Mouse (Mus musculus) hindbrain, postnatal 0 days (tissue): Measurements from ENCODE around the gene Tmem203. TPM values are rescaled to one million over a fixed set of nuclear protein-coding genes. Genes with fewer than 3 reads are reported as not detected.

Source experiments
- ATAC-seq: fragments of 200-750 bp; cut with Nextera tagmentation; 2 replicates; pipeline ENCODE4 v1.8.0; 2017; ENCODE audit warnings: mild to moderate bottlenecking, moderate TSS enrichment, moderate library complexity
- DNase-seq: peaks from one replicate; pipeline ENCODE4 v3.0.0-alpha.2; 2015; ENCODE audit warnings: low spot score
- H3K27ac ChIP-seq: fragments of 300-500 bp; sonication (generic); 2 replicates; pipeline ENCODE4 v1.5.1; 2014; ENCODE audit warnings: mild to moderate bottlenecking
- H3K27me3 ChIP-seq: fragments of 300-500 bp; sonication (generic); 2 replicates; pipeline ENCODE4 v1.6.1; 2014; ENCODE audit warnings: low read length, mixed read lengths; ENCODE audit not compliant: insufficient read depth
- H3K36me3 ChIP-seq: fragments of 300-500 bp; sonication (generic); 2 replicates; pipeline ENCODE4 v1.6.1; 2014; ENCODE audit warnings: low read length, mixed read lengths; ENCODE audit not compliant: insufficient read depth
- H3K4me1 ChIP-seq: fragments of 300-500 bp; sonication (generic); 2 replicates; pipeline ENCODE4 v1.6.1; 2014; ENCODE audit warnings: antibody characterized with exemption, low read length, mixed read lengths; ENCODE audit not compliant: insufficient read depth
- H3K4me2 ChIP-seq: fragments of 300-500 bp; sonication (generic); 2 replicates; pipeline ENCODE4 v1.6.1; 2014; ENCODE audit warnings: low read depth, mild to moderate bottlenecking, low read length, moderate library complexity, mixed read lengths
- H3K4me3 ChIP-seq: fragments of 300-500 bp; sonication (generic); 2 replicates; pipeline ENCODE4 v1.5.1; 2014; ENCODE audit warnings: low read length
- H3K9ac ChIP-seq: fragments of 300-500 bp; sonication (generic); replicated peaks from 2 replicates; pipeline ENCODE4 v1.6.1; 2014; ENCODE audit warnings: mild to moderate bottlenecking, low read length, moderate library complexity, mixed read lengths
- H3K9me3 ChIP-seq: fragments of 300-500 bp; sonication (generic); 2 replicates; pipeline ENCODE4 v1.6.1; 2016; ENCODE audit warnings: low read length, mixed read lengths
- CTCF ChIP-seq: IDR thresholded peaks from 2 replicates; pipeline ENCODE4 v1.5.1; 2016; ENCODE audit warnings: antibody characterized with exemption, control low read depth, low read depth
- WGBS: fragments of 180-500 bp; shearing (Covaris S2); extraction: QIAGEN DNeasy Blood & Tissue Kit; methylation state at CpG from one replicate; pipeline ENCODE4 v1.1.7; 2014; 5-methylcytosine and 5-hydroxymethylcytosine counted together
- polyA plus RNA-seq: library from polyadenylated mRNA; unstranded; fragments of >200 nt; fragmentation: Nextera tagmentation; extraction: Ambion mirVana; gene quantifications from 2 replicates; pipeline ENCODE4 v1.2.1, GENCODE M21; 2015
- total RNA-seq: library from RNA; depleted of rRNA; stranded (reverse); fragments of >200 nt; gene quantifications from 2 replicates; pipeline ENCODE4 v1.2.3, GENCODE M21; 2014

Gene Tmem203
- total and polyA plus RNA-seq, 2 experiments from 2014 or later = 26.7 to 56.2 TPM

GRCm38 (mm10) chr2:25231038-25231437, 24.2 kb upstream of the Tmem203 start:
- Histone ChIP-seq H3K27me3 (no peaks in the 10 kb centered on the region), H3K9ac (no peak overlapping the region), H3K9me3 (no peaks in the 10 kb centered on the region), H3K27ac (no peak overlapping the region), H3K36me3 (no peaks in the 10 kb centered on the region), H3K4me3 (no peak overlapping the region), H3K4me2 (no peak overlapping the region), H3K4me1 (peaks cover 7% of the 10 kb centered on the region; the same call in 1 of the 2 replicates)
- 60% methylated on average over 12 of the region's 12 CpGs for whole genome bisulfite sequencing
- no peak for TF ChIP-seq CTCF
- no peak for DNase-seq
- ATAC-seq = no peak

- Histone ChIP-seq H3K9me3 (no peaks in the 10 kb centered on the region), H3K4me2 (no peak overlapping the region), H3K9ac (no peak overlapping the region), H3K36me3 (no peaks in the 10 kb centered on the region), H3K27ac (no peak overlapping the region), H3K4me1 (peaks cover 4% of the 10 kb centered on the region; the same call in 1 of the 2 replicates), H3K27me3 (no peaks in the 10 kb centered on the region), H3K4me3 (no peak overlapping the region)
- DNase-seq (no peak), ATAC-seq (no peak)
- 86% methylated on average over 4 of the region's 4 CpGs for whole genome bisulfite sequencing
- no peak for TF ChIP-seq CTCF
Observed at GRCm38 (mm10) chr2:25233421-25233820, 21.8 kb upstream of the Tmem203 start.

- Histone ChIP-seq H3K9ac (no peak within 1 kb of the TSS), H3K4me3 (no peak within 1 kb of the TSS), H3K36me3 (no peaks in the 10 kb centered on the region), H3K4me1 (no peaks in the 10 kb centered on the region), H3K27ac (no peak within 1 kb of the TSS), H3K4me2 (no peak within 1 kb of the TSS), H3K9me3 (no peaks in the 10 kb centered on the region), H3K27me3 (no peaks in the 10 kb centered on the region)
- TF ChIP-seq CTCF = no peak
- ATAC-seq (no peak), DNase-seq (no peak)
- 93% methylated on average over 3 of the region's 3 CpGs for WGBS
Observed at GRCm38 (mm10) chr2:25234050-25234449, 21.2 kb upstream of the Tmem203 start, which contains the start of gene Slc34a3. Gene Slc34a3, minus strand, starts transcription at chr2:25234364.

- Histone ChIP-seq H3K27me3 (no peaks in the 10 kb centered on the region), H3K4me3 (no peak overlapping the region), H3K9me3 (no peaks in the 10 kb centered on the region), H3K36me3 (no peaks in the 10 kb centered on the region), H3K9ac (no peak overlapping the region), H3K4me2 (no peak overlapping the region), H3K27ac (no peak overlapping the region), H3K4me1 (no peaks in the 10 kb centered on the region)
- no peak for TF ChIP-seq CTCF
- WGBS = 84% methylated on average over 5 of the region's 5 CpGs
- DNase-seq (no peak), ATAC-seq (no peak)
Observed at GRCm38 (mm10) chr2:25234551-25235220, 20.6 kb upstream of the Tmem203 start.

- no peak within 1 kb of the TSS for H3K9ac ChIP-seq
- WGBS = 36% methylated on average over 8 of the region's 8 CpGs
- H3K4me2 ChIP-seq = no peak within 1 kb of the TSS
- H3K27me3 ChIP-seq = no peaks in the 10 kb centered on the region
- ATAC-seq = no peak
- no peaks in the 10 kb centered on the region for H3K9me3 ChIP-seq
- DNase-seq = no peak
- no peak within 1 kb of the TSS for H3K4me3 ChIP-seq
- no peak for TF ChIP-seq CTCF
- peaks cover 7% of the 10 kb centered on the region for H3K4me1 ChIP-seq
- no peak within 1 kb of the TSS for H3K27ac ChIP-seq
- H3K36me3 ChIP-seq = no peaks in the 10 kb centered on the region
Observed at GRCm38 (mm10) chr2:25236614-25237013, 18.6 kb upstream of the Tmem203 start, which contains the start of gene Rnf224. Gene Rnf224, minus strand, starts transcription at chr2:25236787.

- Histone ChIP-seq H3K4me3 (no peak overlapping the region), H3K4me1 (peaks cover 12% of the 10 kb centered on the region), H3K9me3 (no peaks in the 10 kb centered on the region), H3K4me2 (no peak overlapping the region), H3K27ac (no peak overlapping the region), H3K36me3 (no peaks in the 10 kb centered on the region), H3K27me3 (no peaks in the 10 kb centered on the region), H3K9ac (no peak overlapping the region)
- ATAC-seq (no peak), DNase-seq (no peak)
- TF ChIP-seq CTCF = no peak
- 72% methylated on average over 4 of the region's 4 CpGs for WGBS
Observed at GRCm38 (mm10) chr2:25237522-25237921, 17.7 kb upstream of the Tmem203 start.

- no peak overlapping the region for H3K4me3 ChIP-seq
Observed at GRCm38 (mm10) chr2:25238106-25238505, 17.1 kb upstream of the Tmem203 start.

More at GRCm38 (mm10) chr2:25238106-25238505, 17.1 kb upstream of the Tmem203 start:
- Histone ChIP-seq H3K9me3 (no peaks in the 10 kb centered on the region), H3K4me1 (peaks cover 12% of the 10 kb centered on the region), H3K27ac (no peak overlapping the region), H3K9ac (no peak overlapping the region), H3K36me3 (no peaks in the 10 kb centered on the region), H3K4me2 (no peak overlapping the region), H3K27me3 (no peaks in the 10 kb centered on the region)
- ATAC-seq (no peak), DNase-seq (no peak)
- TF ChIP-seq CTCF = no peak
